Mouse (Mus musculus) heart, embryonic 10.5 days (tissue): ENCODE measurements around the gene Pigw. TPM values are rescaled to one million over a fixed set of nuclear protein-coding genes. Genes with fewer than 3 reads are reported as not detected.
A peak's percentile ranks its signal among the peaks of the same experiment; 100 is the strongest.

Experiments used
- DNase-seq: peaks from one replicate; pipeline ENCODE4 v3.0.0-alpha.2; 2017; ENCODE audit warnings: low spot score
- H3K27ac ChIP-seq: fragments of 300-500 bp; sonication (generic); 2 replicates; pipeline ENCODE4 v1.5.1; 2016; ENCODE audit warnings: mild to moderate bottlenecking
- H3K27me3 ChIP-seq: fragments of 300-500 bp; sonication (generic); 2 replicates; pipeline ENCODE4 v1.6.1; 2016; ENCODE audit warnings: mild to moderate bottlenecking; ENCODE audit not compliant: poor library complexity, insufficient read depth, severe bottlenecking
- H3K36me3 ChIP-seq: fragments of 300-500 bp; sonication (generic); 2 replicates; pipeline ENCODE4 v1.6.1; 2016; ENCODE audit warnings: mild to moderate bottlenecking, moderate library complexity
- H3K4me1 ChIP-seq: fragments of 300-500 bp; sonication (generic); 2 replicates; pipeline ENCODE4 v1.6.1; 2016; ENCODE audit warnings: mild to moderate bottlenecking
- H3K4me3 ChIP-seq: fragments of 300-500 bp; sonication (generic); 2 replicates; pipeline ENCODE4 v1.5.1; 2016; ENCODE audit warnings: mild to moderate bottlenecking, moderate library complexity
- H3K9me3 ChIP-seq: fragments of 300-500 bp; sonication (generic); 2 replicates; pipeline ENCODE4 v1.6.1; 2016; ENCODE audit warnings: mild to moderate bottlenecking, moderate library complexity
- WGBS: fragments of 180-500 bp; shearing (Covaris S2); methylation state at CpG from one replicate; pipeline ENCODE4 v1.1.7; 2016; 5-methylcytosine and 5-hydroxymethylcytosine counted together
- microRNA-seq: library from miRNA; unstranded; fragments of <30 nt; microRNA quantifications from one replicate; pipeline ENCODE4, GENCODE M21; 2017
- polyA plus RNA-seq: library from polyadenylated mRNA; unstranded; fragments of >200 nt; fragmentation: Nextera tagmentation; extraction: Ambion mirVana; gene quantifications from 2 replicates; pipeline ENCODE4 v1.2.1, GENCODE M21; 2016

Gene Pigw
- polyA plus RNA-seq, 1 experiment from 2014 or later: 2.7 TPM

DNA sequence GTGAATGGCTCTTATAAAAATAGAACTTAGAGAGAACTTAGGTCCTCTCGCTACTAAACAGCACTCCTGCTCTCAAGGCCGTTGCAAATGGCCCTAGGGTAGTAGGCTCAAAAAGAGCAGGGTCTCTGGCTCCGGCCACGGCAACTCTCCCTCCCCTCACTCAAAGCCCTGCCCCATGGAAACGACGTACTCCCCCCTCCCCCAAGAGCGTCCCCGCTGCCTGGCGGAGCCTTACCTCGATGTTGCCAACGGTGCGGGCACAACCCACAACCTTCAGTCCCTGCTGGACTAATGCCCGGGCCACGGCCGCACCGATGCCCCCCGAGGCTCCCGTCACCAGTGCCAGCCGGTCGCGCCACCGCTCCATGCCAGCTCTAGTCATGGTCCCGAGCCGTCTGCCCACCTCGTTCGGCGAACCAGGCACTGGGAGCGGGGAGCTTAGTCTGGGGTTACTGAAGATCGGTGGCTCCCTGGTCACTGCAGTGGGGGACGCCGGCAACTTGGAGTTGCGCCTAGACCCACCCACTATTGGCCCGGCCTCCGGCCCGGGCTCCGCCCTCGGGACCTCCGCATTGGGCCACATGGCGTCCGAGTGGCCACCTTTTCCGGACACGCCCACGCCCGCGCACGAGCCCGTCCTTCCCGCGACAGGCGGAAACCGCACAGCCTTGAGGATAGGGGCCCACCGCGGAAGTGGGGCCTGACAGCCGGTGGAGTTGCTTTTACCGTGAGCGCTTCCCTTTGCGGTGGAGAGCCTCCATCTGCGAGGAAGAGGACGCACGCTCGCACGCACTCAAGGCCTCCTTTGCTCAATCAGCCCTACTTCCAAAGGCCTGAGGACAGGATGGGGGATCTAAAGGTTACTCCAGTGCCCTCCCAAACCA lies 51.3 kb downstream of the Pigw start, which contains the start of gene Dhrs11:
TSS of gene Dhrs11 (minus strand) at position 479 of the 884 bp plus-strand sequence.
- peak; percentile 96 for DNase-seq
- Histone ChIP-seq H3K4me1 (peaks cover 43% of the 10 kb centered on the region), H3K4me3 (peak within 1 kb of the TSS; percentile 95), H3K9me3 (no peaks in the 10 kb centered on the region), H3K27ac (peak within 1 kb of the TSS; percentile 90), H3K36me3 (peaks cover 37% of the 10 kb centered on the region), H3K27me3 (peaks cover 6% of the 10 kb centered on the region; the same call in 1 of the 2 replicates)
- under 1% methylated on average over 62 of the region's 62 CpGs for WGBS

DNA sequence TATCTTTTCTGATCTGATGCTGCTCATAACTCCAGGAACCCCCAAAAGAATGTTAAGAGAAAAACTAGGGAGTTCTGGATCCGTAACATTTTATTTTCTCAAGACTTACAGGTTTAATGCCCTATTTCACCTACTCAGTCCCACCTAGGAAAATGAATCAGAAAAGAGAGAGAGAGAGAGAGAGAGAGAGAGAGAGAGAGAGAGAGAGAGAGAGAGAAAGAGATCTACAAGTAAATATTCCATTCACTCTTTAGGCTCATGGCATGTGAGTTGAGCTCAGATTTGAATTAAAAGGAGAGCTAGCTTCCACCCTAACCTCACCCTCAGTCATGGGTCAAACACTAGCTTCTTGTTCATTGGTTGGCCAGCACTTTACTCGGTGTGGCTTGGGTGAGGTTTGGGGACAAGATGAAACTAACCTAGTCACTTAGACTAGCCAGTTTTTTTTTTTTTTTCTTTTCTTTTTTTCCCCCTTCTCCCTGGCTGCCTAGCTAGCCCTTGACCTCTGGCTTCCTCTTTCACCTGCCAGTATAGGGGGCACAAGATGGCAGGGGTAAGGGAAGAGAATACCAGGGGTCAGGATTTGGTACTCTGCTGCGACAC lies 52.1 kb downstream of the Pigw start:
- Histone ChIP-seq H3K9me3 (no peaks in the 10 kb centered on the region), H3K27me3 (peaks cover 6% of the 10 kb centered on the region; the same call in 1 of the 2 replicates), H3K36me3 (peaks cover 31% of the 10 kb centered on the region), H3K4me3 (peak overlapping the region; percentile 95), H3K4me1 (peaks cover 50% of the 10 kb centered on the region), H3K27ac (peak overlapping the region; percentile 90)
- no peak for DNase-seq
- WGBS: 38% methylated on average over 3 of the region's 3 CpGs

DNA sequence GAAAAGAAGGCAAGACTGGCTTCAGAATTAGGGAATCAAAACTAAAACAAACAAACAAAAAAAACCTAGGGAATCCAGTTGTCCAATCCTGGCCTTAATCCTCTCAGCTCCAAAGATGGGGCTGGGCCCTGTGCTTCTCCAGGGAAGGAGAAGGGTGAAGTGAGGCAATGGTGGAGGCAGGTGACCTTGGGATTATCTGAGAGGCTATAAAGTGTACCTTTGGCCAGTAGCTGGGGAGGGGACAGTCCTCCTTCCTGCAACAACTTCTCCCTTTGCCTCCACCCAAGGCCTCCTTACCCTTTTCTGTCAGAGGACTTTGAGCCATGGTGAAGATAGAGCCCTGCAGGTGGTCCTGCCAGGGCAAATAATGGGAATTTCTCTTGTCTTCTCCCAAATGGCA lies 52.6 kb downstream of the Pigw start:
- no peak for DNase-seq
- Histone ChIP-seq H3K36me3 (peaks cover 26% of the 10 kb centered on the region), H3K4me1 (peaks cover 55% of the 10 kb centered on the region), H3K27me3 (peaks cover 6% of the 10 kb centered on the region; the same call in 1 of the 2 replicates), H3K9me3 (no peaks in the 10 kb centered on the region), H3K4me3 (peak overlapping the region; percentile 95), H3K27ac (peak overlapping the region; percentile 90; the same call in 1 of the 2 replicates)

Small RNA genes lying within 50 kb of the gene (microRNA-seq; reads per million reads assigned to microRNA genes)
- not detected for gene Gm23564

Other genes with a start within 250 kb of the Pigw start
- 12.7 and 15.7 TPM in 2 replicates for gene Mrm1, start 60.8 kb downstream of the Pigw start, polyA plus RNA-seq
- 29.3 and 34.3 TPM in 2 replicates for gene Dhrs11, start 51.3 kb downstream of the Pigw start, polyA plus RNA-seq
- gene Ggnbp2, start 9.5 kb downstream of the Pigw start, polyA plus RNA-seq: 50.5 and 61.9 TPM in 2 replicates
- 10.1 and 10.6 TPM in 2 replicates for gene Myo19, start 137 bp downstream of the Pigw start, polyA plus RNA-seq
- 55.1 and 78.2 TPM in 2 replicates for gene Znhit3, start 36.1 kb upstream of the Pigw start, polyA plus RNA-seq
- gene Car4, start 77.5 kb upstream of the Pigw start, polyA plus RNA-seq: 24.1 and 38.2 TPM in 2 replicates